Mouse (Mus musculus) thymus, postnatal 0 days (tissue): ENCODE data around the gene Insr. TPM values are rescaled to one million over a fixed set of nuclear protein-coding genes. Genes with fewer than 3 reads are reported as not detected.
"Not testable (repeated sequence)": the region's sequence is repeated elsewhere in the genome, so short reads cannot be mapped to it uniquely, and the experiment has no call there.

Experiments used
- DNase-seq: peaks from one replicate; pipeline ENCODE4 v3.0.0-alpha.2; 2015; ENCODE audit warnings: low spot score
- microRNA-seq: library from miRNA; unstranded; fragments of <30 nt; microRNA quantifications from one replicate; pipeline ENCODE4, GENCODE M21; 2016; ENCODE audit warnings: borderline number of aligned reads
- polyA plus RNA-seq: library from polyadenylated mRNA; unstranded; fragments of >200 nt; fragmentation: Nextera tagmentation; extraction: Ambion mirVana; gene quantifications from 2 replicates; pipeline ENCODE4 v1.2.1, GENCODE M21; 2015

Gene Insr
- polyA plus RNA-seq, 1 experiment from 2014 or later = 24.4 TPM

DNA sequence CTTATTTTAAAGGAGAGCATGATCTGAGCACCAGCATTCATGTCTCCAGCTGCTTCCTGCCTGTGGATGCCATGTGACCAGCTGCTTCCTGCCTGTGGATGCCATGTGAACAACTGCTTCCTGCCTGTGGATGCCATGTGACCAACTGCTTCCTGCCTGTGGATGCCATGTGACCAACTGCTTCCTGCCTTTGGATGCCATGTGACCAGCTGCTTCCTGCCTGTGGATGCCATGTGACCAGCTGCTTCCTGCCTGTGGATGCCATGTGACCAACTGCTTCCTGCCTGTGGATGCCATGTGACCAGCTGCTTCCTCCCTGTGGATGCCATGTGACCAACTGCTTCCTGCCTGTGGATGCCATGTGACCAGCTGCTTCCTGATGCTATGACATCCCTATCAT, 85.1 kb downstream of the Insr start:
- DNase-seq = not testable (repeated sequence)

DNA sequence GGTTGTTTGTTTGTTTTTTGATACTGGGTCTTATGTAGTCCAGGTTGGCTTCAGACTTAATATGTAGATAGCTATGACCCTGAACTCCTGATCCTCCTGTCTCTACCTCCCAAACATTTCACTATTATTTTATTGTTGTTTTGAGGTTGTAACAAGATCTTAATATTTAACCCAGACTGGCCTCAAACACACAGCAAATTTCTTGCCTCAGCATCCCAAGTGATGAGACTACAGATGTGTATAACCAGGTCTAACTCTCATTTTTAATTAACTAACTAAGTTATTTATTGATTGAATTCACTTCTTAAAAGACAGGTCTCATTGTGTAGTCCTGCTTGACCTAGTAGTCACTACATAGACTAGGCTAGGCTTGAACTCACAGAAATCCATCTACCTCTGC, 88.4 kb downstream of the Insr start:
- no peak for DNase-seq

DNA sequence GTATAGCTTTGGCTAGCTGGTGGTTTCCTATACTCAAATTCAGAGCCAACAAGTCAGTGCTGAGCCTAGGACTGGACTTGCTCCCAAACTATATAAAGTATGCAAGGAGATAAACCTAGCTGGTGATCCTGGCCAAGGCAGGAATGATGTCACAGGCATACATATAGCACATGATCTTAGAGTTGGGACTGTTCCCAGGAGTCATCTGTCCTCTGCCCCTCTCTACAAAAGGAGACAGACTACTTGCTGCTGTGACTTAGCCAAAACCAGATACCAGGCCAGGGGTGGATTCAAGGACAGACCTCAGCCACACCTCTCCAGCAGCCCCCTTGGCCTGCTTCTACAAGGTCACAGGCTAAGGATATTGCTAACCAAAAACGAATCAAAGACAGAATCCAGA, 92.0 kb downstream of the Insr start:
- no peak for DNase-seq

DNA sequence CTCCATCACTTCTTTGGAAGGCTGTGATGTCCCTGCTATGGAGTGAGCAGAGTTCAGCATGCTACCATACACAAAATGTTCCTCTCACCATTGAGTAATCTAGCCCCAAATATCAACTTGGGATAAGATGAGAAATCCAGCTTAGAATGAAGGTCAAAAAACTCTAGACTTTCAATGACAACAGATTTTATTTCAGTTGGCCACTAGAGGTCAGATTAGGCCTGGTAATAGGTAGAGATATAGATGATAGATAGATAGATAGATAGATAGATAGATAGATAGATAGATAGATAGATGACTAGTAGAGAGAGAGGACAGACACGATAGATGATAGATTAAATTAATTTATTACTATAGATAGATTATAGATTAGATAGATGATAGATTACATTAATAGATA, 99.5 kb downstream of the Insr start:
- no peak for DNase-seq

DNA sequence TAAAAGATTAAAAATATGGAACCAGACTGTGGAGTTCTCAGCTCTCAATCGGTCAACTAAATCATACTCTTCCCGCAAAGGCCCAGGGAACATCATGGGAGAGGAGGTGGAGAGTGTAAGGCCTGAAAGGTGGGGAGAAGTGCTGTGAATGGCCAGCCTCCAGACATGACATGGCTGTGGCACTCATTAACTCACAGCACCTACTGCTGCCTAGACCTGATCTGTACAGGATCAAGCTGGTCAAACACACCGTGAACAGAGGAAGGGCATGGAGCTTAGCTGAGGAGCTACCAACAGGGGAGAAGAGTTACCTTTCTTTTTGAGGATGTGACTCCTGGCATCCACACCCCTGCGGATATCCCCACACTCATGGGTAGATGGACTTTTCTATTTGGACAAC, 102.0 kb downstream of the Insr start:
- DNase-seq = no peak

DNA sequence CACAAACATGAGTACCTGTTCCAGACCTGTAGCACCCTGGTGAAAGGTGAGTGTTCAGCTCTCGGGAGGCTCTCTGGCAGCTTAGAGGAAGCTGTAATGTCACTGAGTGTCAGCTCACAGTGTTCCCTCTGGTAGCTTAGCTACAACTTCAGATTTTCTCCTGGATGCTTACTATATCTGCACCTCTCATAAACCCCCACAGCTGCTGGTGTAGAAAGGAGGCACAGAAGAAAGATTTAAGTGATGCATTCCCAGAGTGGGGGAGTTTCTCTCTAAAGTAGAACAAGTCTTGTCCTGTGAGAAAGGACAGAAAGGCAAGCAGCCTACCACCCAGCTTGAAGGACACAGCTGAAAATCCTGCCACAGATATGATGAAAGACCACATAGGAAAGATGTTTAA, 107.2 kb downstream of the Insr start:
- DNase-seq = no peak

- DNase-seq = no peak
Measured at GRCm38 (mm10) chr8:3146506-3146905, 132.9 kb downstream of the Insr start.

- not testable (repeated sequence) for DNase-seq
Measured at GRCm38 (mm10) chr8:3100416-3100815, 179.0 kb downstream of the Insr start.

Small RNAs within 50 kb of the gene (microRNA-seq; reads per million reads assigned to microRNA genes)
- gene Gm25775 = not detected

Other genes starting within 250 kb of the Insr start
- 15.1 and 22.3 TPM in 2 replicates for gene A430078G23Rik, start 73.8 kb upstream of the Insr start, polyA plus RNA-seq
- gene Arhgef18, start 113.4 kb upstream of the Insr start, polyA plus RNA-seq = 7.3 and 9.2 TPM in 2 replicates
- 2.6 and 3.0 TPM in 2 replicates for gene Pex11g, start 188.1 kb upstream of the Insr start, polyA plus RNA-seq
- 0.10 TPM in 1 of 2 replicates, not detected in the other for gene Tex45, start 191.2 kb upstream of the Insr start, polyA plus RNA-seq
- 21.4 and 23.0 TPM in 2 replicates for gene Zfp358, start 213.5 kb upstream of the Insr start, polyA plus RNA-seq
- gene Mcoln1, start 220.8 kb upstream of the Insr start, polyA plus RNA-seq = 28.4 and 32.3 TPM in 2 replicates
- 10.4 and 12.9 TPM in 2 replicates for gene Pnpla6, start 235.8 kb upstream of the Insr start, polyA plus RNA-seq